Mouse (Mus musculus) CH12F3 (cell line): ENCODE data around the gene Rnasek.

Source experiments
- in situ Hi-C: fragments of 300-500 bp; cut with MboI; formaldehyde crosslinking; loops from 2 replicates; pipeline ENCODE4 v1.14.3; 2020; ENCODE audit warnings: low sequenced_read_pairs

The Rnasek gene

GRCm38 (mm10) chr11:70237457-70238167, 2.0 kb downstream of the Rnasek start, which contains the start of gene 0610010K14Rik:
TSS of gene 0610010K14Rik (minus strand) at chr11:70237914.
- in situ Hi-C loops, result no loop called here

GRCm38 (mm10) chr11:70236717-70237116, 2.9 kb downstream of the Rnasek start:
- in situ Hi-C loops, result no loop called here

DNA sequence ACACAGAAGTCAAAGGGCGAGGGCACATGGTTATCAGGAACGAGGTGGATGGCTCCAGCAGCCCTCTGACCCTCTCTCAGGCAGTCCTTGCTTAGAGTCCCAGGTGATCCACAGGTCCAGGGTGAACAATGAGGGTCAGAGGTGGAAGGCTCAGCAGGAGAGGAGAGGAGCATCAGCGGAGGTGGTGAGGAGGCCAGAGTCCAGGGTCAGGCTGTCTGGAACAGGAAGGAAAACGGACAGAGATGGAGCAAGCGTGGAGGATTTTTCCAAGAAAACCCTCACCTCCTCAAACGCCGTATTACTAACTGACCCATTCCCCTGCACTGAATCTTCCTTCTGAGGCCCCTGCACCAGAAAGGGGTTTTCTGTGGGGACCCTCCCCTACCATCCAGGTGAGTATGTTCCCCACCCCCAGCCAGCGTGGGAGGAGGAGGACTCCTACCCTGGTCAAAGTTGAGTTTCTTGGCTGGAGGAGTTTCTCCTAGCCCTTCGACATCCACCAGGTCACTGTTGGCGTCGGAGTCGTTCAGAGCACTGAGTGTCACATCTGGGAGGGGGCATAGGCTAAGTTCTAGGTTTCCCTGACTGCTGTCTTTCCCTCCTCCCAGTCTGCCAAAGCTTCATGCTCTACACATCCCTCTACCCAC, 4.3 kb downstream of the Rnasek start:
- in situ Hi-C loops, result no loop called here

- in situ Hi-C loops, result no loop called here
These were observed 5.1 kb downstream of the Rnasek start for GRCm38 (mm10) chr11:70234497-70234896.

- in situ Hi-C loops, result no loop called here
These were observed 5.6 kb downstream of the Rnasek start for GRCm38 (mm10) chr11:70234037-70234436.

DNA sequence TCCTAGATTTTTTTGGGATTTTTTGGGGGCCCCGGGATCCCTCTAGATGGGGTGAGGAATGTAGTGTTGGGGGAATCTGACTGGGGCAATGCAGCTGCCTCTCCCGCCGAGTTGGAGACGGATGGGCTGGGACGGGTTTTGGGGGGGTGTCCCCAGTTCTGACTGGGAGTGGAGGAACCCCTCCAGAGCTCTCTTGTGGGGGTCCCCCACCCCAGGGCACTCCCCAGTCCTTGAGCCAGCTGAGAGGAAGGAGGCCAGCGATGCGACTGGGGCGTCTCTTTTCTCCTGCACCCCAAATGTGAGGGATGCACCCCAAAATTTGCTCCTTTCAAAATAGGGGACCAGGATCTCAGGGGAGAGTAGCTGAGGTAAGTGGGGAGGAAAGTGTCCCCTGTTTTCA, 6.6 kb downstream of the Rnasek start:
- in situ Hi-C loops, result no loop called here

- in situ Hi-C loops, result no loop called here
These were observed 7.1 kb downstream of the Rnasek start for GRCm38 (mm10) chr11:70232546-70232945.

- in situ Hi-C loops, result no loop called here
These were observed 9.4 kb downstream of the Rnasek start for GRCm38 (mm10) chr11:70230239-70230727.

GRCm38 (mm10) chr11:70229260-70230010, 10.2 kb downstream of the Rnasek start, which contains the start of gene Bcl6b:
TSS of gene Bcl6b (minus strand) at chr11:70229798.
- in situ Hi-C loops, result no loop called here

DNA sequence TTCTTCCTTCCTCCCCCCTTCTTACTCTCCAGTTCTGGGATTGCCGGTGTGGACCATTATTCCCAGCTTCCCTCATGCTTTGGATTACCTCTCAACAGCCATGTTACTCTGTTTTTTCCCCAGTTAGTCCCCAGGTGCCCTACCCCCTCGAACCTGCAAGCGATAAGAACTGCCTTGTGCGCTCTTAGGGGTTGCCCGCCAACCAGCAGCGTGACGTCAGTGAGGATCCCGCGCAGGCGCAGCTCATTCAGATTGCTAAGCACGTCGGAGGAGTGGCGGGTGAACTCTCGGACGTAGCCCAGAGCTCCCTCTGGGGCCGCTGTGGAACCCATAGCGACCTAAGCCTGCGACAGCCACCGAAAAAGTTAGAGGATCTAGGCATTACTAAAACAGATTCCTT, 10.8 kb downstream of the Rnasek start:
- in situ Hi-C loops, result no loop called here

- in situ Hi-C loops, result no loop called here
These were observed 11.9 kb downstream of the Rnasek start for GRCm38 (mm10) chr11:70227661-70228245.

DNA sequence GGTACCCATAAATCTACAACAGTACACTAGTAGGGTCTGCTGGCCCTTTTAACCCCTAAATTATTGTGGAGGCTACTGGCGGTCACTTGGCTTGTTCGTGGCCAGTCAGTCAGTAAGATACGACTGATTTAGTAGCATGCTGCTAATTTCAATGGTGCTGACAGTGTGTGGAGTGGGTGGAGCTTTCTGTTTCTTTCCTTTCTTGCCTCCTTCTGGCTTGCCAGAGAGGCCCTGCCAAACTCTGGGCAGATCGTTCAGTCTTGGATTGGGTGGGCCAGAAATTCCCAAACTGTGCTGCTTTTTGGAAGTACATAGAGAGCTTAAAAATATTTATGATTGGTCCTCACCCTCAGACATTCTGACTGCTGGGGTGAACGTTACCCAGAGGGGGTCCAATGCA, 12.5 kb downstream of the Rnasek start:
- in situ Hi-C loops, result no loop called here

GRCm38 (mm10) chr11:70226602-70226890, 13.1 kb downstream of the Rnasek start:
- in situ Hi-C loops, result no loop called here

DNA sequence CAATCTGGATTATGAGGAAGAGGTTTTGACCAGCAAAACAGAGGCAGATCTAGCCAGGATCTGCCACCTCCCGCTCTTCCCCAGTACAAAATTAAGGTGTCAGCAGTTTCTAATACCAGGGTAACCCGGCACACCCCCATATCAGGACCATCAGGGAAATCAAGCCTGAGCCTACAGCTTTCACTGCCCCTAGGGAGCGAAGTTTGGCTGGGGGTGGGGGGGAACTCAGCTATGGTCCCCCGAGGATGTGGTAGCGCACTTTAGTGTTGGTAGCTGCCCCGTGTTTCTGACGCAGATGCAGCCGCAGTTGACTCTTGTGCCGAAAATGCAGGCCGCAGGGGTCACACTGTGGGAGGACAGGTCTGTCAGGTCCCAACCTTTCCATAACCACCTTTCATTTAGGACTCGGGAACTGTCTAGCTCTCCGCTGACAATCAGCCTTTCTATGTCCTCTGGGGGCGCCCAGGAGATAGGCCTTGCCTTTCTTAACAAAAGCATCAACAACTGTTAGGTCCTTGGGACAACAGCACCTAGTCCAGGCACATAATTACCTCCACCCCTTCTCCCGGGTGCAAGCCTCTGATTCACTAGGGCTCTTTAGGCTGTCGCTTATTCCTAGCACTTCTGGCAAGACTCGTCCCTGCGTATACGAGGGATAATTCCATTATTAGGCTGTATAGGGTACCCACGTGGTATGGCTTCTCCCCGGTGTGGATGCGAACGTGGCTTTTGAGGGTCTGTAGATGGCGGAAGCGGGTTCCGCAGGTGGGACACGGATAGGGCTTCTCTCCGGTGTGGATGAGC, 13.6 kb downstream of the Rnasek start:
- in situ Hi-C loops, result no loop called here

- in situ Hi-C loops, result no loop called here
These were observed 15.9 kb downstream of the Rnasek start for GRCm38 (mm10) chr11:70223724-70224123.

DNA sequence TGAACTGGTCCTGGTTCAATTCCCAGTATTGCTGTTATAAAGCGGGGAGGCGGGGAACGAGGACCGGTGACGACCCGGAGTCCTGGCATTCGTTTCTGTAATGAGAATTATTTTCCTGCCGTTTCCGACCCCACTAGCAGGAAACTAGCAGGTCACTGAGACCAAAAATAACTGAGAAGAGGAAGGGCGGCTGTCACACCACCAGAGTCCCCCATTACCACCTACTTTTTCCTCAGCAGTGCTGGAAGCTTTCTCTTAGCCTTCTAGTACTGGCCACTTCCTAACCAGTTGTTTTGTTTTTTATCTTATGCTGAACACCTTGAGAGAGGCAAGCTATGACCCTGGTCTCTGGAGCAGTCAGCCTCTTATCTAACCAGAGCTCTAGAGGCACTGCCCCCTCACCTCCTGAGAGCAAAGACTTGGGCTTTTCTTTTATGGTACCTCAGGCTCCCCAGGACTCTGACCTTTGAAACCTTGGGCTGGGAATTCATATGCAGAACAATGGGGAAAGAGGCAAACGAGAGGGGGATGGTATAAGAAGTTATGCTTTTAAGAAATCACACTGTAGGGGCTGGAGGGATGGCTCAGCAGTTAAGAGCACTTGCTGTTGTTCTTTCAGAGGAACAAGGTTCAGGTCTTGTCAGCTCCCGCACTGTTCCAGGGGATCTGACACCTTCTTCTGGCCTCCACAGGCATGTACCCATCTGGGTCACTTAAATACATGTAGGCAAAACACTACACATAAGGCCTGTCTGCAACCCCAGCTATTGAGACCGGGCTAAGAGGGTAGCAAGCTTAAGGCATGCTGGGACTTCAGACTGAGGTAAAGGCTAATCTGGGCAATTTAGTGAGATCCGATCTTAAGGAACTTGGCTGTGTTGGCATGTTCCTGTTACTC, 17.8 kb downstream of the Rnasek start:
- in situ Hi-C loops, result no loop called here

GRCm38 (mm10) chr11:70220731-70221602, 18.7 kb downstream of the Rnasek start, which contains the start of gene Slc16a13:
TSS of gene Slc16a13 (minus strand) at chr11:70221064.
- in situ Hi-C loops, result no loop called here

GRCm38 (mm10) chr11:70220323-70220722, 19.3 kb downstream of the Rnasek start:
- in situ Hi-C loops, result no loop called here

- in situ Hi-C loops, result no loop called here
These were observed 19.8 kb downstream of the Rnasek start for GRCm38 (mm10) chr11:70219873-70220272.
